Mouse (Mus musculus): ENCODE data around the gene Prrx1.

DNA sequence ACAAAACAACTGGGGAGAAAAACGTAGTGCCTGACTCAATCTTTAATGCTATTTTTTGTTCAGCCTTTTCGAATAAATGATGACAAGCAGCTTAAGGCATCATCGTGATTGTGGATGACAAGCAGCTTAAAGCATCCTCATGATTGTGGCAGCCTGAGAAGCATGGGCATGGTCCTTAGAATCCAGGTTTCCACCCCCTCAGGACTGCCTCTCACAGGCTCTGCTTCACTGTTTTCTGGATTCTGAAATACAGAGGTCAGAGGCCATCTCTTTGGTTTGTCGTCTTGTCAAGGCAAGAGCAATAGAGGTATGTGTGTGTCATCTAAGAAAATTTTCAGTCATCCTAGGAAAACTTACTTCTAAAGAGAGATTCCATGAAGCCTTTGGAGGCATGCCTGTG is 60.7 kb downstream of the Prrx1 start:
- TF ChIP-seq CTCF (IDR thresholded peaks at IDR 0.05 in 2 of 3, conservative IDR thresholded peaks at IDR 0.05 in 1 of 3; ENCODE audit: control insufficient read depth in 1 of 3, insufficient read depth in 1 of 3, low read depth in 2 of 3, low read length in 3 of 3, poor library complexity in 1 of 3, severe bottlenecking in 1 of 3) (no peak), HCFC1 (IDR thresholded peaks at IDR 0.05; ENCODE audit: low read depth, low read length) (no peak)
